Mouse (Mus musculus) forebrain, embryonic 15.5 days (tissue): ENCODE measurements at regions not wholly inside any gene's neighbourhood (a gene's known extent, or its start where the extent isn't known, plus 50 kb on each side); places are given as distances from the start of the nearest gene placed in this dataset.

Experiments used
- ATAC-seq: fragments of 200-750 bp; cut with Nextera tagmentation; replicated peaks from 2 replicates; pipeline ENCODE4 v1.8.0; 2017; ENCODE audit warnings: mild to moderate bottlenecking, moderate TSS enrichment, moderate library complexity
- H3K27ac ChIP-seq: fragments of 300-500 bp; sonication (generic); replicated peaks from 2 replicates; pipeline ENCODE4 v1.5.1; 2015; ENCODE audit warnings: mild to moderate bottlenecking, inconsistent platforms
- H3K27me3 ChIP-seq: fragments of 300-500 bp; sonication (generic); 2 replicates; pipeline ENCODE4 v1.6.1; 2015; ENCODE audit warnings: inconsistent platforms
- H3K36me3 ChIP-seq: fragments of 300-500 bp; sonication (generic); 2 replicates; pipeline ENCODE4 v1.6.1; 2015; ENCODE audit warnings: mild to moderate bottlenecking, inconsistent platforms
- H3K4me1 ChIP-seq: fragments of 300-500 bp; sonication (generic); 2 replicates; pipeline ENCODE4 v1.6.1; 2015; ENCODE audit warnings: inconsistent platforms
- H3K4me2 ChIP-seq: fragments of 300-500 bp; sonication (generic); replicated peaks from 2 replicates; pipeline ENCODE4 v1.6.1; 2015; ENCODE audit warnings: mild to moderate bottlenecking, inconsistent platforms
- H3K4me3 ChIP-seq: fragments of 300-500 bp; sonication (generic); 2 replicates; pipeline ENCODE4 v1.5.1; 2015; ENCODE audit warnings: mild to moderate bottlenecking, inconsistent platforms
- H3K9ac ChIP-seq: fragments of 300-500 bp; sonication (generic); replicated peaks from 2 replicates; pipeline ENCODE4 v1.6.1; 2015; ENCODE audit warnings: mild to moderate bottlenecking, inconsistent platforms
- H3K9me3 ChIP-seq: fragments of 300-500 bp; sonication (generic); 2 replicates; pipeline ENCODE4 v1.6.1; 2016; ENCODE audit warnings: inconsistent platforms
- WGBS: fragments of 180-500 bp; shearing (Covaris S2); methylation state at CpG from one replicate; pipeline ENCODE4 v1.1.7; 2015; ENCODE audit warnings: mixed read lengths; 5-methylcytosine and 5-hydroxymethylcytosine counted together

DNA sequence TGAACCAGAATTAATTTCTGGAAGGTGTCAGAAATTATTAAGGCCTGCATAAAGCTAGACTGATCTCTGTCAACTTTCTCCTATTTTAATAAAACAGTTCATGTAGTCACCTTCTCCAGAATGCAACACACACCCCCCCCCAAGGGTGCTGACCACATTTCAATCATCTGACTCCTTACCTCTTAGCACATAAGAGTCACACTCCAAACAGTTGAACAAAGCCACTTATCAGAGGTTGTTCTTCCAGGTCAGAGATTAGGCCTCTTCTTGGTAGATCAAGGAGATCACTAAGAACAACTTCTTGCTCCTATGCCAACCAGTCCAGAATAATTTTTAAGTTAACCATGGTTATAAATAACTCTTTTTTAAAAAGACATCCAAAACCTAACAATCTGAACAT lies 86.0 kb upstream of the 2610301B20Rik start:
- Histone ChIP-seq H3K4me1 (no peaks in the 10 kb centered on the region), H3K4me3 (no peak overlapping the region), H3K9ac (no peak overlapping the region), H3K27ac (no peak overlapping the region), H3K9me3 (no peaks in the 10 kb centered on the region), H3K27me3 (no peaks in the 10 kb centered on the region), H3K36me3 (no peaks in the 10 kb centered on the region), H3K4me2 (no peak overlapping the region)
- no peak for ATAC-seq

DNA sequence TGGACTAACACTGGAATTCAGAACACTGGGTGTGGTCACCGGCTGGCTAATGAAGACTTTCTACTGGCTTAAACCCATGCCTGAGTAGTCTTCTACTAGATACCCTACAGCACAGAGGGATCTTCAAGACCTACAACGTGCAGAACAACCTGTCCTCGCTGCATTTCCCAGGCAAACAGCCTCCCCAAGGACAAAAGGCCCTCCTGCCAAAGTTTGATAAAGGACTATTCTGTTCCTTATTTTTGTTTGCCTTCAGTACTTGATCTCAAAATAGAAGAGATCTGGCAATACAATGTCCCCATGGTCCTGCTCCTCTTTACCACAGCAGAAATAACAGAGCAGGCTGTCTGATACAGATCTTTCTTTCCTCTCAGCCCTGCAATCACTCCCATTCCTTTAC lies 85.2 kb upstream of the 2610301B20Rik start:
- Histone ChIP-seq H3K27me3 (no peaks in the 10 kb centered on the region), H3K4me3 (no peak overlapping the region), H3K9ac (no peak overlapping the region), H3K27ac (no peak overlapping the region), H3K9me3 (no peaks in the 10 kb centered on the region), H3K4me1 (no peaks in the 10 kb centered on the region), H3K4me2 (no peak overlapping the region), H3K36me3 (no peaks in the 10 kb centered on the region)
- WGBS: 72% methylated on average over 3 of the region's 3 CpGs
- no peak for ATAC-seq

DNA sequence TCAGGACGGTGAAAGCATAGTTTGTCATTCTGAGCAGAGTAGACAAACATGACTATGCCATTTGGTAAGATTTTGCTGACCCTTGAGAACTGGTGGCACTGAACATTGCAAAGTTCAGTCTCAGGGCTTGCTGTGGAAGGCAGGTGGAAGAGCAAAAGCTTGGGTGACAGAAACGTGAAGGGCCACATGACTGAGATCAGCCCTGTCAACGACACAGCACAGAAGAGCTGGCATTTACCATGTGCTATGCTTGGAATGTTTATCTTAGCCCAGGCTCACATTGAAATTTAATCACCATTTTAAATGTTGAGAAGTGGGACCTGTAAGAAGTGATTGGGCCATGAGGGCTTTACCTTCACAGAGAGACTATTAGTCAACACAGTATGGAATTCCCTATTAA lies 81.7 kb upstream of the 2610301B20Rik start:
- no peaks in the 10 kb centered on the region for H3K36me3 ChIP-seq
- H3K9ac ChIP-seq: no peak overlapping the region
- no peaks in the 10 kb centered on the region for H3K4me1 ChIP-seq
- ATAC-seq: no peak
- no peaks in the 10 kb centered on the region for H3K27me3 ChIP-seq
- H3K27ac ChIP-seq: no peak overlapping the region
- 76% methylated on average over 3 of the region's 3 CpGs for WGBS
- no peaks in the 10 kb centered on the region for H3K9me3 ChIP-seq
- no peak overlapping the region for H3K4me2 ChIP-seq
- no peak overlapping the region for H3K4me3 ChIP-seq

DNA sequence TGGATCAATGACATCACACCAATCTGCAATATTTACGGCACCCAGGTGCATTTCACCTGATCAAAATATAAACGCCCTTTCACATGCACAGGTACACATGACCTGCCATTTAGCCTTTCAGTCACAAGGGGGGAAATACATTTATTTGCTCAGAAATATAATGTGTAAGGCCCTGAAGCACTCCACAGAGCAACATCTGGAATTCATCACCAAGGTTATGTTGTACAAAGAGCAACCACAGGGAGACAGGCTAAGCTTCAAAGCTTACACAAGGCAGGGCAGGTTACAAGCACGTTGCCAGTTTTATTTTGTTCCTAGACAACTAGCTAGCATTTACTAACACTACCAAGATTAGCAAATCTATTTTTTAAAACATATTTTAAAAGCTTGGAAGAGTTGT lies 79.8 kb upstream of the 2610301B20Rik start:
- H3K27me3 ChIP-seq: no peaks in the 10 kb centered on the region
- ATAC-seq: no peak
- H3K9me3 ChIP-seq: no peaks in the 10 kb centered on the region
- 82% methylated on average over 3 of the region's 3 CpGs for WGBS
- no peak overlapping the region for H3K4me2 ChIP-seq
- H3K4me3 ChIP-seq: no peak overlapping the region
- H3K4me1 ChIP-seq: no peaks in the 10 kb centered on the region
- no peaks in the 10 kb centered on the region for H3K36me3 ChIP-seq
- no peak overlapping the region for H3K9ac ChIP-seq
- H3K27ac ChIP-seq: no peak overlapping the region

DNA sequence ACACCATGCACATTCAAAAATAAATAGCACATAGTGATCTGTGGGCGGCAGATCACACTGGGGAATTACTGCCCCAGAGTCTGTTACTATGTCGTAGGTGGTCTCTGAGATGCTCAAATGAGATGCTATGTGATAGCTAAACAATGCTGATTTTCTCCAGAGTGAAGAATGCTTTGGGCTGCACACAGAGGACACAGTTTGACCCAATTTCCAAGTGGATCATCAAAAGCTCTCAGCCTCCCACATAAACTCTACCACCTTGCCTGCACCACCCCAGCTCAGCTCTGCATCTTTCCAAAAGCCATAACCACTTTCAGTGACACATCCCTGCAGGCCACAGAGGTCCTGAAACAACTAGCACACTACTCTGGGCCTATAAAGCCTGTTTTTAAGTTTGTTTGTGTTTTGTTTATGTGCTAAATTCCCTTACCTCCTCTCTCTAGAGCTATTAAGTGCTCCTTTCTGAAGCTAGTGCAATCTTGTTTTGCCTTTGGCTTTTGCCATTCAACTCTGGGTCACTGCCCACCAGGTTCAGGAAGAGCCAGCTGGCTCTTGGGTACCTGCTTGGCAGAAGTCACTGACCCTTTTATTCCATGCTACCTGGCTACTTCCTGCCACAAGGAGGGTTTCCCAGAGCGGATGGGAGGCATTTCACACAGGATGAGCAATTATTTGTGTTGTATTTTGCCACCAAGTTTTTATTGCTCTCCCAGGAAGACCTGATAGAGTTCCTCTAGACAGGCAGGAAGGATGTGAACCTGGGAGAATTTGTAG lies 73.3 kb upstream of the 2610301B20Rik start:
- Histone ChIP-seq H3K4me3 (no peak overlapping the region), H3K9ac (no peak overlapping the region), H3K36me3 (no peaks in the 10 kb centered on the region), H3K4me1 (no peaks in the 10 kb centered on the region), H3K9me3 (no peaks in the 10 kb centered on the region), H3K4me2 (no peak overlapping the region), H3K27ac (no peak overlapping the region), H3K27me3 (no peaks in the 10 kb centered on the region)
- 82% methylated on average over 3 of the region's 3 CpGs for WGBS
- no peak for ATAC-seq

DNA sequence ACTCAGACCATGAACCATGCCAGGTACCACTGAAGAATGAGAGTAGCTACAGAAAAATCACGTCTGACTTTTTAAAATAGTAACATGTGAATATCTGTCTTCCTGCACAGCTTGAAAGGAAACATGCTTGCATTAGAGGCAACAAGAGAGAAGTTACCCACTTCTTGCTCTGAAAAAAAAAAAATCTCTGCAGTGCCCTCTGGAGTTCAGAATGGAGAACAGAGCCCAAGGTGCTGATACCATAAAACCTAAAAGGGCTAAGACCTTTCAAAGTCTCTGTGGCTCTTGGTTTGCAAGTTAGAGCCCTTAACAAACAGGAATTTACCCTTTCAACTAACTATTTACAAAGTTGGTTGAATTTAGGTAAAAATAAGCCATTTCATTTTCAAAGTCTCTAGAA lies 69.6 kb upstream of the 2610301B20Rik start:
- no peak for ATAC-seq
- no peaks in the 10 kb centered on the region for H3K9me3 ChIP-seq
- H3K9ac ChIP-seq: no peak overlapping the region
- no peak overlapping the region for H3K4me2 ChIP-seq
- no peaks in the 10 kb centered on the region for H3K4me1 ChIP-seq
- no peak overlapping the region for H3K4me3 ChIP-seq
- H3K27me3 ChIP-seq: no peaks in the 10 kb centered on the region
- no peaks in the 10 kb centered on the region for H3K36me3 ChIP-seq
- no peak overlapping the region for H3K27ac ChIP-seq
- 48% methylated on average over 1 of the region's 1 CpGs for WGBS

DNA sequence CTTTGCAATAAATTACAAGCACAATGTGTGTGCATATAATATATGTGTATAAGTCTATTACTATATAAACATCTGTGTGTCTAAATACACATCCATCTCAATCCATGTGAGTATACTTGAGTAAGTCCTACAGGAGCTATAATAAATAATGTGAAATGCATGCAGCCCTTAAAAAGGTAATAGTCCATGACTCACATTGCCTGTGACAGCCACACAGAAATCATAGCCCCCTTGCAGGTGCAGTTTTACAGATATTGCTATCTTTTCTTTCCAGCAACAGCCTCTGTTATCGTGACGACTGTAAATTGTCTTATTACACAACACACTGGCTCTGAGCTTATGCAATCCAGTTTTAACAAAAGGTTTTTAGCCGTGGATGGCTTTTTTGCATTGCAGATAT lies 67.0 kb upstream of the 2610301B20Rik start:
- WGBS: 64% methylated on average over 3 of the region's 3 CpGs
- H3K4me3 ChIP-seq: no peak overlapping the region
- no peak overlapping the region for H3K9ac ChIP-seq
- no peaks in the 10 kb centered on the region for H3K36me3 ChIP-seq
- H3K27me3 ChIP-seq: no peaks in the 10 kb centered on the region
- no peak overlapping the region for H3K27ac ChIP-seq
- H3K4me1 ChIP-seq: no peaks in the 10 kb centered on the region
- H3K4me2 ChIP-seq: no peak overlapping the region
- ATAC-seq: no peak
- no peaks in the 10 kb centered on the region for H3K9me3 ChIP-seq

DNA sequence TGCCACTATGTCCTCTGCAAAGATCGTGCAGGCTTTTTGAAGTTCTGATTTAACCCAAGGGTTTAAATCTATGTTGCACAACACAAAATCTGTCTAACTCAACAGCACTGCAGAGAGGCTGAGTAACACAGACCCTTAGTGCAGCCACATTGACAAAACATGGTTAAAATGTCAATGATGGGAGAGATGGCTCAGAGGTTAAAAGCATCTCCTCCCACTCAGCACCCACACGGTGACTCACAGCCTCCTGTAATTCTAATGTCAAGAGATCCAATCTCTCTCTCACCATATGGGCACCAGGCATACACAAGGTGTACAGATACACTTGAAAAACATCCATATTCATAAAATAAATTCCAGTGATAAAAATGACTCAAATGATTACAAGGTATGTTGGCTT lies 61.4 kb upstream of the 2610301B20Rik start:
- H3K4me1 ChIP-seq: no peaks in the 10 kb centered on the region
- WGBS: 94% methylated on average over 2 of the region's 2 CpGs
- no peaks in the 10 kb centered on the region for H3K36me3 ChIP-seq
- no peak for ATAC-seq
- H3K9ac ChIP-seq: no peak overlapping the region
- no peak overlapping the region for H3K27ac ChIP-seq
- H3K27me3 ChIP-seq: no peaks in the 10 kb centered on the region
- H3K4me2 ChIP-seq: no peak overlapping the region
- H3K4me3 ChIP-seq: no peak overlapping the region
- no peaks in the 10 kb centered on the region for H3K9me3 ChIP-seq
